Mouse (Mus musculus): ENCODE results near the gene Dync1li1. TPM values are rescaled to one million over a fixed set of nuclear protein-coding genes. Genes with fewer than 3 reads are reported as not detected.
A peak's percentile ranks its signal among the peaks of the same experiment; 100 is the strongest.

Gene Dync1li1
- total and polyA plus RNA-seq, 3 experiments = 38.1 to 57.0 (median 43.6) TPM

DNA sequence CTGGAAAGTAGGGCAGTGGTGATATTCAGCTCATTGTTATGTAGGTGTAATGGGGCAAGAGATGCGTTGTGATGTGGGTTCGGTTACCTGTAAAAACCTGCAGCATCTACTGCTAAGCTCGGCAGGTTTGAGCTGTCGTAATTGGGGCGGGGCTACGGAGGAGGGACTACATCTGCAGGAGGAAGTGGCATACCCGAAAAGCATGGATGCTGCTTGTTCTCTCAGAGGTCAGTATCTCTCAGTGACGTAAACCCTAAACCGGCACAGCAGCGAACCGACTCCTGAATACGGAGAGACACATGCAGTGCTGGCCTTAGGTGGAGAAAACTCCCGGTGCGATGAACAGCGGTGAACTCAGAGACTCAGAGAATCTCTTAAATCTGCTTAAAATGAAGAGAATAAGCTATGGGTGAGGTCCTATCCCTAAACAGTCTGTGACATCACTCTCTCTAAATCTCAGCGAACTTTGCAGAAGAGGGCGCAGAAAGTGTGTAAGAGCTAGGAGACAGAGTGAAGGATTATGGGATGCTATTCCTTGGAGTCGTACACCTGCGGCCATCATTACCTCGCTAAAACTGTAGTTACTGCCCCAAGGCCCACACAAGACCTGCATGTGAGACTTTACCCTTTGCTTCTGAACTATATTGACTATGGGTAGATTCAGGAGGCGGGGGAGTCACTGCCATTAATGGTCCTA, 37.5 kb upstream of the Dync1li1 start:
- peak overlapping the region; percentile 33 for H3K9ac ChIP-seq (ENCODE audit: insufficient read depth, low read depth)
- peaks cover 5 to 12% of the 10 kb centered on the region in 2 experiments; a peak in 3 of 4 replicates for H3K4me1 ChIP-seq (ENCODE audit: control insufficient read depth in 1 of 2, insufficient read depth in 2 of 2)
- H3K9me3 ChIP-seq (replicated peaks; ENCODE audit: low read length) = peaks cover 19% of the 10 kb centered on the region
- in situ Hi-C loops (cut with MboI; ENCODE audit: low pct_ligation_motif_present, low pct_unique_long_range_greater_than_20kb, low sequenced_read_pairs) (no loop called here), dilution Hi-C loops (cut with MboI; ENCODE audit: extremely low pct_ligation_motif_present, extremely low pct_unique_long_range_greater_than_20kb, low sequenced_read_pairs) (no loop called here)
- DNase-seq (ENCODE audit: extremely low read depth) = peak; percentile 86
- H3K4me3 ChIP-seq (replicated peaks in 1 of 3; ENCODE audit: low read depth in 2 of 3, low read length in 2 of 3, poor library complexity in 1 of 3) = peak overlapping the region; percentile 51 to 68 (median 57)
- no peaks in the 10 kb centered on the region for H3K27me3 ChIP-seq (replicated peaks)
- H3K36me3 ChIP-seq (replicated peaks in 1 of 2; ENCODE audit: control insufficient read depth in 1 of 2, insufficient read depth in 1 of 2, low read length in 1 of 2) = peaks cover 0 to 4% of the 10 kb centered on the region in 2 experiments
- peak overlapping the region; percentile 3 for H3K27ac ChIP-seq (ENCODE audit: insufficient read depth, low read depth)
- H3K4me2 ChIP-seq (ENCODE audit: insufficient read depth, low read depth, poor library complexity, severe bottlenecking) = peak overlapping the region; percentile 23
- H3K79me2 ChIP-seq (replicated peaks; ENCODE audit: control insufficient read depth, extremely low read depth, insufficient read depth, poor library complexity, severe bottlenecking) = no peaks in the 10 kb centered on the region
- TF ChIP-seq ZC3H11A (IDR thresholded peaks at IDR 0.05; ENCODE audit: low read depth, low read length) (no peak), RAD21 (IDR thresholded peaks at IDR 0.05; ENCODE audit: low read depth, low read length) (no peak), PAX5 (IDR thresholded peaks at IDR 0.05; ENCODE audit: low read length) (no peak), POLR2AphosphoS2 (IDR thresholded peaks at IDR 0.05; ENCODE audit: low read depth, low read length) (no peak; the same call in 1 of the 2 replicates), BHLHE40 (IDR thresholded peaks at IDR 0.05; ENCODE audit: low read depth, low read length) (no peak; the same call in 1 of the 2 replicates), GABPA (IDR thresholded peaks at IDR 0.05; ENCODE audit: insufficient replicate concordance, low read depth, low read length) (no peak), TCF12 (IDR thresholded peaks at IDR 0.05; ENCODE audit: low read depth, low read length) (peak; percentile 55; the same call in 1 of the 2 replicates), RCOR1 (conservative IDR thresholded peaks at IDR 0.05; ENCODE audit: low read depth, low read length) (no peak), NELFE (IDR thresholded peaks at IDR 0.05; ENCODE audit: low read depth, low read length) (peak; percentile 77), MAFK (IDR thresholded peaks at IDR 0.05; ENCODE audit: insufficient replicate concordance, low read length) (no peak), MAZ (IDR thresholded peaks at IDR 0.05; ENCODE audit: low read depth, low read length) (no peak), MAX (IDR thresholded peaks at IDR 0.05; ENCODE audit: low read length) (peak; percentile 36; the same call in 1 of the 2 replicates), SIN3A (IDR thresholded peaks at IDR 0.05; ENCODE audit: low read length) (no peak; the same call in 1 of the 2 replicates), ZNF384 (IDR thresholded peaks at IDR 0.05; ENCODE audit: low read depth, low read length) (no peak), ZKSCAN1 (IDR thresholded peaks at IDR 0.05; ENCODE audit: borderline replicate concordance, low read depth, low read length) (no peak), UBTF (IDR thresholded peaks at IDR 0.05; ENCODE audit: low read depth, low read length) (no peak), USF2 (conservative IDR thresholded peaks at IDR 0.05; ENCODE audit: low read depth, low read length) (no peak), CHD1 (IDR thresholded peaks at IDR 0.05; ENCODE audit: low read depth, low read length) (no peak), IRF4 (IDR thresholded peaks at IDR 0.05; ENCODE audit: low read depth, low read length) (no peak), CTCF (conservative IDR thresholded peaks at IDR 0.05 in 1 of 2, IDR thresholded peaks at IDR 0.05 in 1 of 2; ENCODE audit: low read depth in 2 of 2, low read length in 2 of 2) (no peak), MEF2A (IDR thresholded peaks at IDR 0.05; ENCODE audit: borderline replicate concordance, low read depth, low read length) (peak; percentile 39; the same call in 1 of the 2 replicates), JUN (IDR thresholded peaks at IDR 0.05; ENCODE audit: insufficient read depth, low read depth, low read length) (peak; percentile 29; the same call in 1 of the 2 replicates), KAT2A (IDR thresholded peaks at IDR 0.05; ENCODE audit: insufficient replicate concordance, low read length) (no peak), NRF1 (IDR thresholded peaks at IDR 0.05; ENCODE audit: low read depth, low read length) (no peak; the same call in 1 of the 2 replicates), ELF1 (IDR thresholded peaks at IDR 0.05; ENCODE audit: low read depth, low read length) (peak; percentile 86), SMC3 (IDR thresholded peaks at IDR 0.05; ENCODE audit: low read depth, low read length) (no peak; the same call in 1 of the 2 replicates), MYC (IDR thresholded peaks at IDR 0.05; ENCODE audit: low read depth, low read length) (peak; percentile 59; the same call in 1 of the 2 replicates), JUND (conservative IDR thresholded peaks at IDR 0.05; ENCODE audit: low read depth, low read length) (0 out of 2 replicates have a peak, but pooled peaks have one; percentile 5), EP300 (IDR thresholded peaks at IDR 0.05; ENCODE audit: low read length) (no peak), POLR2A (IDR thresholded peaks at IDR 0.05; ENCODE audit: low read depth, low read length) (peak; percentile 73), ZMIZ1 (IDR thresholded peaks at IDR 0.05; ENCODE audit: low read depth, low read length) (no peak), USF1 (IDR thresholded peaks at IDR 0.05; ENCODE audit: low read depth, low read length) (no peak), TBP (conservative IDR thresholded peaks at IDR 0.05; ENCODE audit: low read depth, low read length) (0 out of 2 replicates have a peak, but pooled peaks have one; percentile 63), ETS1 (conservative IDR thresholded peaks at IDR 0.05; ENCODE audit: low read depth, low read length) (0 out of 2 replicates have a peak, but pooled peaks have one; percentile 7), E2F4 (IDR thresholded peaks at IDR 0.05; ENCODE audit: insufficient replicate concordance, low read depth, low read length) (no peak), CHD2 (IDR thresholded peaks at IDR 0.05; ENCODE audit: low read length) (no peak), MXI1 (IDR thresholded peaks at IDR 0.05; ENCODE audit: low read depth, low read length) (peak; percentile 80), HCFC1 (IDR thresholded peaks at IDR 0.05; ENCODE audit: low read depth, low read length) (peak; percentile 57)

All from CH12.LX (cell line).